Mouse (Mus musculus): Measurements from ENCODE around the gene Nmral1. TPM values are rescaled to one million over a fixed set of nuclear protein-coding genes. Genes with fewer than 3 reads are reported as not detected.
"Not testable (repeated sequence)": the region's sequence is repeated elsewhere in the genome, so short reads cannot be mapped to it uniquely, and the experiment has no call there.

Gene Nmral1
- polyA plus RNA-seq (2015; fragmentation: Nextera tagmentation; extraction: Ambion mirVana): 103 and 115 TPM in 2 replicates

DNA sequence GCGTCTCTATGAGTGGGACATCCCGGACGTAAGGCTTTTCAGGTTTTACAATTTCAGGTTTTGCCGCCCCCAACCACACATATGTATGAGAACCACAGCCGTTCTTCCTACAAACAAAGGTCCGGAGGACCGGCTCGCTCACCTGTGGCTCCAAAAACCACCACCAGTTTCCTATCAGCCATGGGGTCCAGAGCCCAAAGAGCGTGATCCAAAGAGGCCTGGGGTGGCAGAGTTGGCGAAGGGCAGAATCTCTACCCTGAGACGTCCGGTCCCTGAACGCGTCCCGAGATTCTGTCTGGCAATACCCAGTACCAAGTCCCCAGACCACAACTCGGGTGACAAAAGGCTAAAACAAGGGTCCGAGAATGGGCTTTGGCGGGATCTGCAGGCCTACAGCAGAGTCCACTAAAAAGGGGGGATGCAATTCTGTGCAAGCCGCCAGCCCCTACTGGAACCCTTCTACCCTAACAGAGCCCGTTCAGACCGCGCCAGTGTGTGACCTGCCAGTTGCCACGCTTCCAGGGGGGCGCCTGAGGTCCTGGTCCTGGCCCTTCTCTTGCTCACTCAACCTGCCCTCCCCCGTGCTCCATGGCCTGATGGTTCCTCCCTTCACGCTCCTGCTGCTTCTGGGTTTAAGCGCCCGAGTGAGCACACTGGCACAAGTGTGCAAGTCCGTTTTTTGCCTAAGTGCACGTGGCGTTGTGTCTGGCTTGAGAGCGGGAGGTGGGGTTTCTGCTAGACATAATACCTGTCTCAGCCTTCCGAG is at the start of gene Nmral1:
Nmral1 (minus strand) TSS at position 604 of the 766 bp plus-strand sequence.
- Histone ChIP-seq H3K4me3 (peak within 1 kb of the TSS; percentile 73), H3K36me3 (peaks cover 20% of the 10 kb centered on the region), H3K4me1 (peaks cover 14% of the 10 kb centered on the region), H3K27me3 (no peaks in the 10 kb centered on the region), H3K27ac (replicated peaks) (peak within 1 kb of the TSS; percentile 84), H3K9me3 (no peaks in the 10 kb centered on the region), H3K4me2 (replicated peaks) (peak within 1 kb of the TSS; percentile 77), H3K9ac (replicated peaks) (peak within 1 kb of the TSS; percentile 63)
- 10% methylated on average over 33 of the region's 33 CpGs for WGBS
- peak; percentile 87 for ATAC-seq (replicated peaks)

DNA sequence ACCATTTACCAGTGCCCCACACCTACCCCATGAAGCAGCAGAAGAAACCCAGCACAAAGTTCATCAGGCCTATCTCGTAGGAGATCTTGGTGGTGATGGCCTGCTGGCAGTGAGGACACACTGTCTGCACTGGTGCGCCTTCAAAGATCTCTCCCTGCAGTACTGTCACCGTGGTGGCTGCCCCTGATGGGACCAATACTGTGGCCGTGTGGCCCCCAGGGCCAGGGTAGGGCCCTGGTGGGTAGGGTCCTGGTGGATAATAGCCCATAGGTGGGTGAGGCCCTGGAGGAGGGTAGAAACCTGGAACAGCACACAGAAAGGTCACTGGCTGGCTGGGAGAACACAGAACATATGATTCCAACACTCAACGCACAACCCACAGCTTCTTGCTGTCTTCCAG is 49.6 kb upstream of the Nmral1 start:
- no peaks in the 10 kb centered on the region for H3K9me3 ChIP-seq
- no peaks in the 10 kb centered on the region for H3K27me3 ChIP-seq
- no peak overlapping the region for H3K4me3 ChIP-seq
- H3K36me3 ChIP-seq: peaks cover 62% of the 10 kb centered on the region
- H3K4me2 ChIP-seq (replicated peaks): no peak overlapping the region
- H3K9ac ChIP-seq (replicated peaks): no peak overlapping the region
- 94% methylated on average over 5 of the region's 5 CpGs for WGBS
- ATAC-seq (replicated peaks): no peak
- H3K27ac ChIP-seq (replicated peaks): no peak overlapping the region
- peaks cover 8% of the 10 kb centered on the region for H3K4me1 ChIP-seq

- 92% methylated on average over 6 of the region's 6 CpGs for WGBS
- no peak overlapping the region for H3K4me3 ChIP-seq
- no peak overlapping the region for H3K4me2 ChIP-seq (replicated peaks)
- H3K27ac ChIP-seq (replicated peaks): no peak overlapping the region
- H3K9ac ChIP-seq (replicated peaks): no peak overlapping the region
- no peaks in the 10 kb centered on the region for H3K9me3 ChIP-seq
- no peaks in the 10 kb centered on the region for H3K4me1 ChIP-seq
- no peaks in the 10 kb centered on the region for H3K27me3 ChIP-seq
- no peak for ATAC-seq (replicated peaks)
- H3K36me3 ChIP-seq: peaks cover 65% of the 10 kb centered on the region
Observed at GRCm38 (mm10) chr16:4767012-4767790, 48.0 kb upstream of the Nmral1 start.

DNA sequence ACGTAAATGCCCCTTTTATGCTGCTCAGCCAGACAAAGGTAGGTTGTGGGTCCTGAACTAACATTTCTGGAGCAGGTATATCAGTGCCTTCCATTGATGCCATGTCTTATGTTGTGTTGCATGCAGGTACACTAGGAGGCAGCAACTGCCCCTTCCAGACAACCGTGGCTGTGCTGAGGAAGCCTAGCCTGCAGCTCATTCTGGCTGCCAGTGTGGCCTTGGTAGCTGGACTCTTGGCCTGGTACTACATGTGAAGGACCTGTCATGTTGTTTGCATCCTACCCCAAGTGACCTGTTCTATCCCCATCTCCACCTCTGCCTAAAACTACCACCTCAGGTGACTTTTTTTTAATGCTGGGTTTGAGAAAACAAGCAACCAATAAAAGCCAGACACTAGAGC is 46.7 kb upstream of the Nmral1 start:
- no peak for ATAC-seq (replicated peaks)
- H3K27me3 ChIP-seq: no peaks in the 10 kb centered on the region
- H3K4me3 ChIP-seq: no peak overlapping the region
- no peak overlapping the region for H3K9ac ChIP-seq (replicated peaks)
- H3K36me3 ChIP-seq: peaks cover 65% of the 10 kb centered on the region
- 91% methylated on average over 2 of the region's 2 CpGs for WGBS
- H3K9me3 ChIP-seq: no peaks in the 10 kb centered on the region
- no peaks in the 10 kb centered on the region for H3K4me1 ChIP-seq
- no peak overlapping the region for H3K4me2 ChIP-seq (replicated peaks)
- H3K27ac ChIP-seq (replicated peaks): no peak overlapping the region

DNA sequence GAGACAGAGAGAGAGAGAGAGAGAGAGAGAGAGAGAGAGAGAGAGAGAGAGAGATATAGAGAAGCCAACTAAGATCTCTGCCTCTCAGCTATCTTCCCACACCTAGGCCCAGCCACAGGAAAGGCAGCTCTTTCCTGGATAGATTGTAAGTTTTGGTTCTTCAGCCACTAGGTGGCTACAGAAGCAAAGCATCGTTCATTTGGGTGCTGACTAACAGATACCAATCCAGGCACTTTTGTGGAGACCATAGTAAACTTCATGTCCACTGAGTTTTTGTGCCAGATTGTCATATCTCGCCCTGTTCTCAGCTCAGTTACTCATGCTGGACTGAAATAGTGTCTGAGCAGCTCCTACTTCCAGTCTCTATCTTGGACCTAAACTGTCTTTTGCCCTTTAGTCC is 44.1 kb upstream of the Nmral1 start:
- no peak for ATAC-seq (replicated peaks)

DNA sequence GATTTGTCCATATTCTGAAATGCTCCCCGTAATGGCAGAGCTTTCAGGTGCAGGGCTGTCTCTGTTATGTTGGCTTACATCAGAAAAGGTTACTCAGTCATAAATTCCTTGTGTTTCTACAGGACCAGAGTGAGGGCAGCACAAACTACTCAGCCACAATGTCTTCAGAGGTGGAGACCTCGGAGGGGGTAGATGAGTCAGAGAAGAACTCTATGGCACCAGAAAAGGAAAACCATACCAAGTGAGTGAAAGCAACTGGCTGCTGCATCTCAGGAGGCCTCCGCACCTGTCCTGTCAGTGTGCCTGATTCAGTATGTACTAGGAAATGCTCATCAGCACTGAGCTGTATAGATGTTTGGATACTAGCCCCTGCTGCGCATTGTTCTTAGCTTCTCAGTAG is 43.3 kb upstream of the Nmral1 start:
- H3K4me1 ChIP-seq: peaks cover 5% of the 10 kb centered on the region
- H3K27me3 ChIP-seq: no peaks in the 10 kb centered on the region
- H3K4me3 ChIP-seq: no peak overlapping the region
- no peak overlapping the region for H3K27ac ChIP-seq (replicated peaks)
- no peak for ATAC-seq (replicated peaks)
- no peak overlapping the region for H3K4me2 ChIP-seq (replicated peaks)
- H3K9me3 ChIP-seq: no peaks in the 10 kb centered on the region
- whole genome bisulfite sequencing: 97% methylated on average over 4 of the region's 4 CpGs
- H3K36me3 ChIP-seq: peaks cover 32% of the 10 kb centered on the region
- H3K9ac ChIP-seq (replicated peaks): no peak overlapping the region

More for the DNA sequence above, 44.1 kb upstream of the Nmral1 start:
- WGBS: 41% methylated on average over 2 of the region's 2 CpGs
- no peak overlapping the region for H3K27ac ChIP-seq (replicated peaks)
- no peak overlapping the region for H3K4me3 ChIP-seq
- H3K9me3 ChIP-seq: no peaks in the 10 kb centered on the region
- peaks cover 40% of the 10 kb centered on the region for H3K36me3 ChIP-seq
- no peak overlapping the region for H3K9ac ChIP-seq (replicated peaks)
- no peaks in the 10 kb centered on the region for H3K4me1 ChIP-seq
- no peak overlapping the region for H3K4me2 ChIP-seq (replicated peaks)
- H3K27me3 ChIP-seq: no peaks in the 10 kb centered on the region

DNA sequence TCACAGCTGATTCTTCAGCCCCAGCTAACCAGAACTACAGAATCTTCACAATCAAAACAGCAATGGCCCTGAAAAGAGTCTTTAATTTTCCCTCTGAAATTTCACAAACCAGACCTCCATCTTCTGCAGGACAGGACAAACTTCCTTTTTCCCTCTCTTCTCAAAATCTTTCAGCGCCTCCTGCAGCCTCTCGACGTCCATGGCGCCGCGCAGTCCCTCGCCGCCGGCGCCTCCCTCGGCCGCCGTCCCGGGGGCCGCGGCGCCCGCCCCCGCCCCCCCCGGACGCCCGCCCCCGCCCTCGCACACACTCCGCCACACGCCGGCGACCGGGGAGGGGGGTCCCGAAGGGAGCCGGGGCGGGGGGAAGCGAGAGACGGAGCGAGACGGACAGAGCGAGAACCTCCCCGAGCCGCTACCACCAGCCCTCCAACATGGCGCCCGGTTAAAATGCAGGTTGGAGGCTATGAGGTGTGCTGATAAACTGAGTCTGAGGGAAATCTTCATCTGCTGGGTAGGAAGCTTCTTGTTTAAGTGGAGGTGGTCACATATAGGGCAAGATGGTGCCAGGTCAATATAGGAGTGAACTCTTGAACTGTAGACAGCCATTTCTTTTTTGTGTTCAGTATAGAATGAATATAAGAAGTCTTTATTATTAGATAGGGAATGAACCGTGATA is 37.6 kb upstream of the Nmral1 start:
- H3K9me3 ChIP-seq, H3K4me1 ChIP-seq, H3K27me3 ChIP-seq, H3K36me3 ChIP-seq: not testable (repeated sequence)
- peak overlapping the region; percentile 47 for H3K9ac ChIP-seq (replicated peaks)
- peak overlapping the region; percentile 75 for H3K27ac ChIP-seq (replicated peaks)
- ATAC-seq (replicated peaks): peak; percentile 86
- peak overlapping the region; percentile 42 for H3K4me3 ChIP-seq
- H3K4me2 ChIP-seq (replicated peaks): peak overlapping the region; percentile 44
- 2% methylated on average over 41 of the region's 42 CpGs for WGBS

DNA sequence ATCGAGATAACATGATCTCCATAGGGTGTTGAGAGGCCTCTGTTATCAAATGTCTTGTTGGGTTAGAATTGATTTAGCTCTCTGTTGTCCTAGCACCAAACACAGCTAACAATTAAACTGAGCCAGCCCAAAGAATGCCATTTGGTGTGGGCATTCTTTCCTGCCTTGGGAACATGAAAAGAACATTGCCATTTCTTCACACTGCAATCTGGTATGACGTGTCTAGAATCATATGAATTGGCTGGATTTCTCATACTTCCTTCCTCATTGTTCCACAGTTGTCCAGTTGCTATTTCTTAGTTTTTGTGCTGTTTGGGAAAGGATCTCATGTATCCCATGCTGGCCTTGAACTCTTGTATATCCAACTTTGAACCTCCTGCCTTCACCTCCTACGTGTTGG is 34.9 kb upstream of the Nmral1 start:
- no peak overlapping the region for H3K9ac ChIP-seq (replicated peaks)

GRCm38 (mm10) chr16:4752155-4752554 is 33.0 kb upstream of the Nmral1 start:
- H3K4me1 ChIP-seq: peaks cover 2% of the 10 kb centered on the region; the same call in 1 of the 2 replicates
- ATAC-seq (replicated peaks): no peak
- WGBS: 95% methylated on average over 3 of the region's 3 CpGs

More for the DNA sequence above, 34.9 kb upstream of the Nmral1 start:
- Histone ChIP-seq H3K27me3 (no peaks in the 10 kb centered on the region), H3K36me3 (no peaks in the 10 kb centered on the region), H3K27ac (replicated peaks) (no peak overlapping the region), H3K4me2 (replicated peaks) (no peak overlapping the region), H3K4me1 (peaks cover 10% of the 10 kb centered on the region), H3K4me3 (no peak overlapping the region), H3K9me3 (no peaks in the 10 kb centered on the region)
- WGBS: 89% methylated on average over 3 of the region's 3 CpGs
- ATAC-seq (replicated peaks): no peak

GRCm38 (mm10) chr16:4742186-4742585 is 23.0 kb upstream of the Nmral1 start:
- no peaks in the 10 kb centered on the region for H3K36me3 ChIP-seq
- H3K4me1 ChIP-seq: no peaks in the 10 kb centered on the region
- H3K27ac ChIP-seq (replicated peaks): no peak overlapping the region
- no peak overlapping the region for H3K9ac ChIP-seq (replicated peaks)
- no peaks in the 10 kb centered on the region for H3K27me3 ChIP-seq
- H3K4me2 ChIP-seq (replicated peaks): no peak overlapping the region
- no peak overlapping the region for H3K4me3 ChIP-seq
- no peaks in the 10 kb centered on the region for H3K9me3 ChIP-seq
- 98% methylated on average over 1 of the region's 1 CpGs for WGBS
- ATAC-seq (replicated peaks): no peak

More at GRCm38 (mm10) chr16:4752155-4752554, 33.0 kb upstream of the Nmral1 start:
- Histone ChIP-seq H3K9me3 (no peaks in the 10 kb centered on the region), H3K36me3 (no peaks in the 10 kb centered on the region), H3K4me2 (replicated peaks) (no peak overlapping the region), H3K4me3 (no peak overlapping the region), H3K27me3 (no peaks in the 10 kb centered on the region), H3K27ac (replicated peaks) (no peak overlapping the region), H3K9ac (replicated peaks) (no peak overlapping the region)

- Histone ChIP-seq H3K9me3 (no peaks in the 10 kb centered on the region), H3K4me2 (replicated peaks) (no peak overlapping the region), H3K36me3 (no peaks in the 10 kb centered on the region), H3K4me1 (no peaks in the 10 kb centered on the region), H3K4me3 (no peak overlapping the region), H3K27me3 (no peaks in the 10 kb centered on the region), H3K9ac (replicated peaks) (no peak overlapping the region), H3K27ac (replicated peaks) (no peak overlapping the region)
- 94% methylated on average over 2 of the region's 2 CpGs for WGBS
- no peak for ATAC-seq (replicated peaks)
Observed at GRCm38 (mm10) chr16:4739994-4740393, 20.8 kb upstream of the Nmral1 start.

- Histone ChIP-seq H3K27ac (replicated peaks) (no peak overlapping the region), H3K9ac (replicated peaks) (no peak overlapping the region), H3K4me1 (no peaks in the 10 kb centered on the region), H3K4me3 (no peak overlapping the region), H3K9me3 (no peaks in the 10 kb centered on the region), H3K36me3 (no peaks in the 10 kb centered on the region), H3K4me2 (replicated peaks) (no peak overlapping the region), H3K27me3 (no peaks in the 10 kb centered on the region)
- 85% methylated on average over 2 of the region's 2 CpGs for WGBS
- no peak for ATAC-seq (replicated peaks)
Observed at GRCm38 (mm10) chr16:4736262-4736661, 17.1 kb upstream of the Nmral1 start.

All from forebrain, embryonic 15.5 days (tissue).